Mouse (Mus musculus) forebrain, postnatal 0 days (tissue): ENCODE data around the gene Ube2i. TPM values are rescaled to one million over a fixed set of nuclear protein-coding genes. Genes with fewer than 3 reads are reported as not detected.
A peak's percentile ranks its signal among the peaks of the same experiment; 100 is the strongest.

Source experiments
- ATAC-seq: fragments of 200-750 bp; cut with Nextera tagmentation; 2 replicates; pipeline ENCODE4 v1.8.0; 2017; ENCODE audit warnings: mild to moderate bottlenecking, moderate library complexity
- DNase-seq: peaks from one replicate; pipeline ENCODE4 v3.0.0-alpha.2; 2015
- H3K27ac ChIP-seq: fragments of 300-500 bp; sonication (generic); 2 replicates; pipeline ENCODE4 v1.5.1; 2014; ENCODE audit warnings: low read depth, mild to moderate bottlenecking, antibody characterized with exemption, low read length, moderate library complexity, mixed read lengths
- H3K27me3 ChIP-seq: fragments of 300-500 bp; sonication (generic); 2 replicates; pipeline ENCODE4 v1.6.1; 2014; ENCODE audit warnings: mild to moderate bottlenecking, low read length, mixed read lengths; ENCODE audit not compliant: insufficient read depth
- H3K36me3 ChIP-seq: fragments of 300-500 bp; sonication (generic); 2 replicates; pipeline ENCODE4 v1.6.1; 2014; ENCODE audit warnings: mild to moderate bottlenecking, moderate library complexity; ENCODE audit not compliant: insufficient read depth
- H3K4me1 ChIP-seq: fragments of 300-500 bp; sonication (generic); 2 replicates; pipeline ENCODE4 v1.6.1; 2014; ENCODE audit warnings: antibody characterized with exemption; ENCODE audit not compliant: insufficient read depth
- H3K4me2 ChIP-seq: fragments of 300-500 bp; sonication (generic); 2 replicates; pipeline ENCODE4 v1.6.1; 2014; ENCODE audit warnings: low read depth, mild to moderate bottlenecking, moderate library complexity
- H3K4me3 ChIP-seq: fragments of 300-500 bp; sonication (generic); 2 replicates; pipeline ENCODE4 v1.5.1; 2014; ENCODE audit warnings: low read depth, low read length, mixed read lengths
- H3K9ac ChIP-seq: fragments of 300-500 bp; sonication (generic); 2 replicates; pipeline ENCODE4 v1.6.1; 2014; ENCODE audit warnings: mild to moderate bottlenecking
- H3K9me3 ChIP-seq: fragments of 300-500 bp; sonication (generic); 2 replicates; pipeline ENCODE4 v1.6.1; 2016; ENCODE audit warnings: low read length
- CTCF ChIP-seq: sonication (generic); IDR thresholded peaks from 2 replicates; pipeline ENCODE4 v1.5.1; 2016; ENCODE audit warnings: antibody characterized with exemption, control low read depth, low read depth
- WGBS: fragments of 180-500 bp; shearing (Covaris S2); extraction: QIAGEN DNeasy Blood & Tissue Kit; methylation state at CpG from one replicate; pipeline ENCODE4 v1.1.7; 2014; 5-methylcytosine and 5-hydroxymethylcytosine counted together
- polyA plus RNA-seq: library from polyadenylated mRNA; unstranded; fragments of >200 nt; fragmentation: Nextera tagmentation; extraction: Ambion mirVana; gene quantifications from 2 replicates; pipeline ENCODE4 v1.2.1, GENCODE M21; 2015
- total RNA-seq: library from RNA; depleted of rRNA; stranded (reverse); fragments of >200 nt; gene quantifications from 2 replicates; pipeline ENCODE4 v1.2.3, GENCODE M21; 2014

The Ube2i gene
- total and polyA plus RNA-seq, 2 experiments from 2014 or later, result 486 to 550 TPM

- H3K4me1 ChIP-seq, result peaks cover 20% of the 10 kb centered on the region; the same call in 1 of the 2 replicates
- no peak for ATAC-seq
- peaks cover 4% of the 10 kb centered on the region; the same call in 1 of the 2 replicates for H3K27me3 ChIP-seq
- DNase-seq, result no peak
- TF ChIP-seq CTCF, result no peak
- no peak overlapping the region for H3K4me3 ChIP-seq
- 69% methylated on average over 2 of the region's 2 CpGs for WGBS
- peaks cover 15% of the 10 kb centered on the region for H3K36me3 ChIP-seq
- H3K4me2 ChIP-seq, result no peak overlapping the region
- no peak overlapping the region for H3K9ac ChIP-seq
- H3K27ac ChIP-seq, result no peak overlapping the region
- H3K9me3 ChIP-seq, result no peaks in the 10 kb centered on the region
Observed at GRCm38 (mm10) chr17:25255110-25255509, 19.3 kb downstream of the Ube2i start.

- Histone ChIP-seq H3K9ac (peak overlapping the region; percentile 14; the same call in 1 of the 2 replicates), H3K9me3 (no peaks in the 10 kb centered on the region), H3K4me2 (peak overlapping the region; percentile 28), H3K4me3 (no peak overlapping the region), H3K4me1 (peaks cover 20% of the 10 kb centered on the region; the same call in 1 of the 2 replicates), H3K27ac (peak overlapping the region; percentile 76), H3K36me3 (peaks cover 2% of the 10 kb centered on the region), H3K27me3 (peaks cover 4% of the 10 kb centered on the region; the same call in 1 of the 2 replicates)
- peak; percentile 72 for DNase-seq
- TF ChIP-seq CTCF, result no peak
- WGBS, result 17% methylated on average over 10 of the region's 10 CpGs
- peak; percentile 59 for ATAC-seq
Observed at GRCm38 (mm10) chr17:25253760-25254159, 20.7 kb downstream of the Ube2i start.

GRCm38 (mm10) chr17:25252643-25253042 is 21.8 kb downstream of the Ube2i start:
- Histone ChIP-seq H3K36me3 (no peaks in the 10 kb centered on the region), H3K4me2 (no peak overlapping the region), H3K9ac (no peak overlapping the region), H3K4me1 (peaks cover 20% of the 10 kb centered on the region; the same call in 1 of the 2 replicates), H3K27ac (peak overlapping the region; percentile 76), H3K4me3 (no peak overlapping the region), H3K27me3 (peaks cover 4% of the 10 kb centered on the region; the same call in 1 of the 2 replicates), H3K9me3 (no peaks in the 10 kb centered on the region)
- WGBS, result 25% methylated on average over 3 of the region's 3 CpGs
- DNase-seq, result peak; percentile 73
- TF ChIP-seq CTCF, result no peak
- ATAC-seq, result peak; percentile 72

- TF ChIP-seq CTCF, result no peak
- no peaks in the 10 kb centered on the region for H3K9me3 ChIP-seq
- H3K27me3 ChIP-seq, result 0 out of 2 replicates have a peak, but pooled peaks cover 4% of the 10 kb centered on the region
- DNase-seq, result no peak
- no peak overlapping the region for H3K4me2 ChIP-seq
- no peak overlapping the region for H3K4me3 ChIP-seq
- no peak overlapping the region for H3K27ac ChIP-seq
- 0 out of 2 replicates have a peak, but pooled peaks cover 15% of the 10 kb centered on the region for H3K4me1 ChIP-seq
- WGBS, result 70% methylated on average over 8 of the region's 8 CpGs
- no peak for ATAC-seq
- no peak overlapping the region for H3K9ac ChIP-seq
- 0 out of 2 replicates have a peak, but pooled peaks cover 5% of the 10 kb centered on the region for H3K36me3 ChIP-seq
Observed at GRCm38 (mm10) chr17:25250181-25250835, 24.1 kb downstream of the Ube2i start.

- 81% methylated on average over 18 of the region's 18 CpGs for WGBS
- Histone ChIP-seq H3K27me3 (no peaks in the 10 kb centered on the region), H3K27ac (no peak overlapping the region), H3K9me3 (no peaks in the 10 kb centered on the region), H3K4me2 (no peak overlapping the region), H3K4me3 (no peak overlapping the region), H3K4me1 (0 out of 2 replicates have a peak, but pooled peaks cover 6% of the 10 kb centered on the region), H3K9ac (no peak overlapping the region), H3K36me3 (peaks cover 25% of the 10 kb centered on the region)
- no peak for TF ChIP-seq CTCF
- DNase-seq (no peak), ATAC-seq (no peak)
Observed at GRCm38 (mm10) chr17:25248033-25248750, 26.2 kb downstream of the Ube2i start.

GRCm38 (mm10) chr17:25244239-25244638 is 30.2 kb downstream of the Ube2i start:
- WGBS, result 85% methylated on average over 16 of the region's 16 CpGs
- Histone ChIP-seq H3K4me3 (no peak overlapping the region), H3K9me3 (no peaks in the 10 kb centered on the region), H3K4me1 (peaks cover 8% of the 10 kb centered on the region), H3K27me3 (no peaks in the 10 kb centered on the region), H3K36me3 (peaks cover 36% of the 10 kb centered on the region), H3K4me2 (no peak overlapping the region), H3K27ac (no peak overlapping the region), H3K9ac (no peak overlapping the region)
- DNase-seq (no peak), ATAC-seq (no peak)
- no peak for TF ChIP-seq CTCF
